Mouse (Mus musculus) left cerebral cortex, postnatal 4 days (tissue): ENCODE data around the gene Brpf3. TPM values are rescaled to one million over a fixed set of nuclear protein-coding genes. Genes with fewer than 3 reads are reported as not detected.
"Not testable (repeated sequence)": the region's sequence is repeated elsewhere in the genome, so short reads cannot be mapped to it uniquely, and the experiment has no call there.

ENCODE experiments used
- DNase-seq: peaks from one replicate; pipeline ENCODE4 v3.0.0-alpha.2; 2022
- intact Hi-C: fragments of 180-260 bp; cut with DNase I; formaldehyde crosslinking; loops from one replicate; pipeline ENCODE4 v1.15.1; 2025
- total RNA-seq, 2 experiments: library from RNA; stranded (reverse); gene quantifications; 2 replicates each; pipeline ENCODE4 v1.2.3; 2021

The Brpf3 gene
- total RNA-seq, 2 experiments from 2014 or later = 40.4 to 41.5 TPM

DNA sequence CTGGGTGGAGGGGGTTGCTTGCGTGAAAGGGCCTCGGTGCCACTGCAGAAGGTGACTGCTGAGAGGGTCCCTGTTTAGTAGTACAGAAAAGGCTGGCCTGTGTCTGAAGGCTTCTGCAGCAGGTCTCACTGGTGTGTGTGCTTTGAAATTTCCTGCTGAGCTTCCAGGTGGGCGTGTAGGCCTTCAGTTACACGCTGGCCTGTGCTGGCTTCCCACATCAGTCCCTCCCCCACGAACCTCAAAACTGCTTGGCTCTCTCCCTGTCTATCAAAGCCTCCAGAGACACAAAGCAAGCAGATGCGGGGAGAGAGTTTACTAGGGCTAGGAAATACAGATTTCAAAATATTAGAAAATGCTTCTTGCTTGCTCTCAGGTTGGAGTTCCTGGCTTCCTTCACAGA is 24.0 kb downstream of the Brpf3 start:
- no peak for DNase-seq
- intact Hi-C loops = no loop called here

DNA sequence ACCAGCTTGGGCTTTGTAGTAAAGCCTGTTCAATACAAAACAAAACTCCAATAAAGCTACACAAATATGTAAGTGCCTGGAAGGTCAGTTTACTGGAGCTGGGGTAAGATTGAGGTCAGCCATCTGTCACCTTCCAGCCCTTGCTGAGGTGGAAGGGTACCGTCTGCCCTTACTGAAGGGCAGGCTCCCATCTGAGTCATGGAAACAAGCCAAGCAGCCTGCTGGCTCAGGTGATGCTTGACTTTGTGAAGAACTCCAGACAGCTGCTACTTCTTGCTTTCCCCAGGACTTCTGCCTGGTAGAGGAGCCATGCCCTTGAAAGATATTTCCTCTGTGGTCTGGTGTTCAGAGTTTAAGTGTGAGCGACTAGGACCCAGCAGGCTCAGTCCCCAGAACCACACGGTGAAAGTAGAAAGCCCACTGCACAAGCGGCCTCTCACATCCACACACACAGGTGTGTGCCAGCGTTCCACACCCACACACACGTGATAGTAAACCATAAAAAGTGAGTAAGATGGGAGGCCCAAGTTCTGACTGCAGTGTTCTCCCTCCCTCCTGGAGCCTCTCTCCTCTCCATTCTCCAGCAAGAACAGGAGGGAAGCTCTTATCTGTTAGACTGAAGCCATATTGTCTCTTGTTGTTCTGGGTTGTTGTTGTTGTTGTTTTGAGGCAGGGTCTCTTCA is 24.6 kb downstream of the Brpf3 start:
- no peak for DNase-seq
- intact Hi-C loops = no loop called here

DNA sequence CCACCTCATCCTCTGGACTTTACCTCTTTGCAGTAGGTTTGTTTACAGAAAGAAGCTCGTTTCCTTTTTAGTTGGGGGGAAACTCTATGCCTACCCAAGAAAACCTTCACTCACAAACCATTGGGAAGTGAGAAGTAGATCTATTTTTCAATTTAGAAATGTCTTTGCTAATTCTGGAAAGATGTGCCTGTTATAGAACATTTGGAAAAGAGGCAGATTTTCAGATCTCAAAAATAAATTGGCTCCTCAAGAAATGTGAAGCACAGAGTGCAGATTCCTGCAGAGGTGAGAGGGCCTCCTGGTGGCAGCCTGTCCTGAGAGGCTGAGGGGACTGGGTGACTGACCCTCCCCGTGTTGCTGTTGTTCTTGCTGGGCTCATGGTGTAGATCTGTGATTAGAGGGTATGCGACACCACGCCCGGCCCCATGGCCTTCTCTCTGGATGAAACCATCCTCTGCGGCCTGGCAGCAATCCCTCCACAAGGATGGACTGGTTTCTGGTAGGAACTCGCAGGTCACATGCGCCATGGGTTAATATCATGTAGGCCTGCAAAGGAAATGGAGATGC is 26.9 kb downstream of the Brpf3 start:
- intact Hi-C loops = no loop called here
- DNase-seq = no peak

DNA sequence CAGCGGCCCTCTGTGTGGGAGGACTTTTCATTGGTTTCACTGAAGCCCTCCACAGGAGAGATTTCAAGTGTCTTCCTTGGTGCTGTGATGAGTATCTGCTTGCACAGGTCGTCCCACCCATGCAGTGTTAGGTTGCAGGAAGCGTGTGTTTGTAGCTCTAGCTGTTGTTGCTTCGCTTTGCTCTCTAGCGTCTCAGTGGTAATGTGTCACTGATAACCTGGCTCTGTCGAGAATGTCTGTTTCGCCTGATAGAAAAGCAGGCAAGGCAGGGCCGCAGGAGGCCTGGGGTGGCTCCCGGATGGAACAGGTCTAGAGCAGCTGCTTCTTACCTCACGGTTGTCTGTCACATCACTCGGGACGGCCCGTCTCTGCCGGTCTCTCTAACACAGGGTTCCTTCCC is 28.2 kb downstream of the Brpf3 start:
- intact Hi-C loops = no loop called here
- DNase-seq = no peak

DNA sequence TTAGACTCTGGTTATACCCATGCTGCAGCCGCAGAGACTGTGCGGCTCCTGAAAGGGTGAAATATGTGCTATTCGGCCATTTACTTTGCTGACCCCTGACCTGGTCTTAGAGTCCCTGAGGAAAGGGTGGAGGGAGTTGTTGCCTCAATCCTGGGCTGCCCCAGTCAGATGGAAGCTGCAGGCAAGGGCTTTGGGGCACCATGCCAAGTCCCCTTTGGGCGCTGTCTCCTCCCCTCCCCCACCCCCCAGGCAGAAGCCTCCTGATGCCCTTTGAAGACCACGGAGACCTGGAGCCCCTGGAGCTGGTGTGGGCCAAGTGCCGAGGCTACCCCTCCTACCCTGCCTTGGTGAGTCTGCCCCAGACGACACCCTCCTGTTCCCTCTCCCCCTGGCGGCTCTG is 30.2 kb downstream of the Brpf3 start:
- intact Hi-C loops = no loop called here
- no peak for DNase-seq

DNA sequence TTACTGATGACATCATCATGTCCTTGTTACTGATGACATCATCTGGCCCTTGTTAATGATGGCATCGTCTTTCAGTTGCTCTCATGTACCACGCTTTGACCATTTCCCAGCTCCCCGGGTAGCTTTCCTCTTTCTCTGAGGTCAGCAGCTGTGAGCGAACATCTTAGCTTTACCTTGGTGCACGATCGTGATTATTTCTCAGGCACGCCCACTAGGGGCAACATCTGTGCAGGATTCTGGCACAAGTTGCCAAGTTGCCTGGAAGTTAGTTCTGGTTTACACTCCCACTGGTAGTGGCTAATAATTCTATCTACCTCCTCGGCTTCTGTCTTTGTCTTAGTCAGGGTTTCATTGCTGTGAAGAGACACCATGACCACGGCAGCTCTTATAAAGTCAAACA is 31.1 kb downstream of the Brpf3 start:
- intact Hi-C loops = no loop called here
- DNase-seq = no peak

DNA sequence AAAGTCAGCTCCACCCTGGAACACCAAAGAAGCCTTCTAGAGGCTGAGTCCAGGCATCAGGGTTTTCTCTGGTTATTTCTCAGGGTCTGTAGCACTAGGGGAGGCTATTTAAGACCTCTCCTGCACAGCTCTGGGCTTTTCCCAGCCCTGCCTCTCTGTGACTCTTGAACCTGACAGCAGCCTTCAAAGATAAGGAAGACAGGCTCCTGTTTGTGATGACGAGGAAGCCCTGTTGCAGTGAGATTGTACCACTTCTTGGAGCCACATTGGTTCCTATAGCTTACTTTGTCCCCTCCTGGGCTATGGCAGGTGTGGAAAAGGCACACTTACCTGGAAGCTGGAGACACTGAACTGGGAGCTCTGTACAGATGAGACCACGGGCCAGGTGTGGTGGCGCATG is 32.0 kb downstream of the Brpf3 start:
- intact Hi-C loops = no loop called here
- no peak for DNase-seq

DNA sequence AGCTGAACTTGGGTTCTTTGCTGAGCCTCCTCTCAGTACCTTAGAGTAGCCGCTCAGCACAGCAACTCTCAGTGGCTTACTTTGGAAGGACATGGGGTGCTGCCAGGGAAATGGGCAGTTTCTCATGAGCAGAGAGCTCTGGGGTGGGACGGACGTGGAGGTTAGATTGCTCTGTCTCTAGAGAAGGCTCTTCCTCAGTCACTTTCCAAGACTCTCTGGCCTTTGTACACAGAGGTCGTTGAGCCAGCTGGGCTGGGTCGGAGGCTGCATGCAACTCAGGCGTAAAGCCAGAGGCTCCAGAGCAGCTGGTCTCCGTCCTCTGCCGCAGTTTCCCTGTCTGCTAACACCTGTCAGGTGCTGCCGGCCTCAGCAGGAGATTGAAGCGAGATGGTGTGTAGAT is 33.8 kb downstream of the Brpf3 start:
- DNase-seq = no peak
- intact Hi-C loops = no loop called here

DNA sequence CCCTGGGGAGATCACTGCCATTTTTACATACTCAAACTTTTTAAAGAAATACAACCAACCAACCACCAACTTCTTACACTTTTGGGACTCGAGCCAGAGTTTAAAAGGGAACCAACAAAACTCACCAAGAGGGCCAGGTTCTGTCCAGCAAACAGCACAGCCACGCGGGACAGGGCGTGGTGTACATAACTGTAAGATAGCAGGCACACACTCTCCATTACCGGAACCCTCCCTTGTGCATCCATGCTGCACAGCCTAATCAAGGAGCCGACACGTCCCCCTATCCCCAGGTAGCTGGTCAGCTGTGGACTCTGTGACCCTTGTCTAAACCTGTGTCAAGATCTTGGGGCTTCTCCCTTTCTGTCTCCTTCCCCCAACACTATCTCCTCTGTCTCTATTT is 37.0 kb downstream of the Brpf3 start:
- no peak for DNase-seq
- intact Hi-C loops = no loop called here

DNA sequence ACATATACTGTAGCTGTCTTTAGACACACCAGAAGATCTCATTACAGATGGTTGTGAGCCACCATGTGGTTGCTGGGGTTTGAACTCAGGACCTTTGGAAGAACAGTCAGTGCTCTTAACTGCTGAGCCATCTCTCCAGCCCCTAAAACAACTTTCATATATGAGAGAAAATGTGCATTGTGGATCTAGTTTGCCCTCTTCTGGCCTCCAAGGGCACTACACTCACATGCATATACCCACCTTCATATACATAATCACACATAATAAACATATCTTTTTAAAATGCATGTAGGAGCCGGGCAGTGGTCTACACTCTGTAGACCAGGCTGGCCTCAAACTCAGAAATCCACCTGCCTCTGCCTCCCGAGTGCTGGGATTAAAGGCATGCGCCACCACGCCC is 41.1 kb downstream of the Brpf3 start:
- DNase-seq, intact Hi-C loops: not testable (repeated sequence)

DNA sequence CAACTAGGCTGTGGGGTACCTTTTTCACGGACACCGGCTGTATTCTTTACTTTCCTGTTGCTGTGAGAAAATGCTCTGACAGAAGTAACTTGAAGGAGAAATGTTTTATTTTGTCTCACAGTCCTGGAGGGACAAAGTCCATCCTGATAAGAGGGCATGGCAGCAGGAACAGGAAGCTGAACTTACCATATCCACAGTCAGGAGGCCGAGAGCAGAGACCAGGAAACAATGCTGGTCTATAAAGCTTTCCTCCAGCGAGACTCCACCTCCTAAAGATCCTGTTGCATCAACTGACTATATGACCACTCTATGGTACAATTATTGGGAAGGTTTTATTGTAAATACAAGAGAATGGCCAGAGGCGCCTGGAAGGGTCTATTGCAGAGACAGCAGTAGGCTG is 42.8 kb downstream of the Brpf3 start:
- intact Hi-C loops = no loop called here
- no peak for DNase-seq

DNA sequence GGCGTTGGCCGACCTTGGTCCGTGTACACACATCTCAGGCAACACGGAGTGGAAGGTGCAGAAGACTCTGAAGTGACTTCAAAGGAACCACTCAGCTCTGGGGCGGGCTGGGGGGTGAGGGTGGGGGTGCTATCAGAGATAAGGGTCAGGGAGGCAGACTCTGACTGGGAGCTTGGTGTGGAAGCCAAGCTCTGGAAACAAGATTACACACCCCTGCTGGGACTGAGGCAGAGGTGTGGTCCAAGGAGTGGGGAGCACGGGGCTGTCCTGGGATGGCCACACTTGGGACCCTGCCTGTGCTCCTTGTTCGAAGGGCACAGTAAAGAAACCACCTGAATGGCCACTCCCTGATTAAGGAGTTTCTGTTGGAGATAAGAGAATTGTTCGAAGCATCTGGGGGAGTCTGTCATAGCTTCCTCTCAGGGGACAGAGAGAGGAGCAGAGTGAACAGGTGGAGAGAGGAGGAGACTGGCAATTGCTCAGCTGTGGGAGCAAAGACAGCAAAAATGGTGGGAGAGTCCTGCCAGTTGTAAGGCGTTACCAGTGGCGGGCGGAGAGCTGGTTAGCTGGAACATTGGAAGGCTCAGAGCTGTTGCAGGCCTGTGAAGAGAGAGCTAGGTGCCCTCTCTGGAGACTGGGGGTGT is 46.2 kb downstream of the Brpf3 start:
- intact Hi-C loops = no loop called here
- DNase-seq = no peak

DNA sequence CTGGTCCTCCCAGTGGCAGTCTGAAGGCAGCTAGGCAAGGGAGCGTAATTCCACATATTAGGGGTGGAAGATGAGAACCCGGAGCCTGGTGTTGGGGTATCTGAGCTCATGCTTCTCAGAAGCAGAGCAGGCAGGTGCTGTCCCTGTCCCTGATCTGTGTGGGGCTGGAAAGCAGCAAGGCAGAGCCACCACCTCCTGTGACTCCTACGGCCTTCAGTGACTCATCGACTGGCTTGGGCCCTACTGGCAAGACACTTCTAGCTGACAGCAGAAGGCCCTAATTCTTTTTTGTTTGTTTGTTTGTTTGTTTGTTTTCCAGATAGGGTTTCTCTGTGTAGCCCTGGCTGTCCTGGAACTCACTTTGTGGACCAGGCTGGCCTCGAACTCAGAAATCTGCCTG is 49.6 kb downstream of the Brpf3 start:
- intact Hi-C loops = no loop called here
- no peak for DNase-seq

DNA sequence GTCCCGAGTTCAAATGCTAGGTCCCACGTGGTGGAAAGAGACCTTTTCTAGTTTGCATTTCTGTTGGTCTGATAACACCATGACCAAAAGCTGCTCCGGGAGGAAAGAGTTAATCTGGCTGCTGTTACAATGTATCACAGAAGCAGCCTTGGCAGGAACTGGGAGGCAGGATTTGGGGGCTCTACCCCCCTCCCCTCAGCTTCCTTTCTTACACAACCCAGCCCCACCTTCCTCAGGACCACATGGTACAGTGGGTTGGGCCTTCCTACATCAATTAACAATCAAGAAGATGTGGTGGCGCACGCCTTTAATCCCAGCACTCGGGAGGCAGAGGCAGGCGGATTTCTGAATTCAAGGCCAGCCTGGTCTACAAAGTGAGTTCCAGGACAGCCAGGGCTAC is 53.5 kb downstream of the Brpf3 start:
- intact Hi-C loops = no loop called here
- no peak for DNase-seq

DNA sequence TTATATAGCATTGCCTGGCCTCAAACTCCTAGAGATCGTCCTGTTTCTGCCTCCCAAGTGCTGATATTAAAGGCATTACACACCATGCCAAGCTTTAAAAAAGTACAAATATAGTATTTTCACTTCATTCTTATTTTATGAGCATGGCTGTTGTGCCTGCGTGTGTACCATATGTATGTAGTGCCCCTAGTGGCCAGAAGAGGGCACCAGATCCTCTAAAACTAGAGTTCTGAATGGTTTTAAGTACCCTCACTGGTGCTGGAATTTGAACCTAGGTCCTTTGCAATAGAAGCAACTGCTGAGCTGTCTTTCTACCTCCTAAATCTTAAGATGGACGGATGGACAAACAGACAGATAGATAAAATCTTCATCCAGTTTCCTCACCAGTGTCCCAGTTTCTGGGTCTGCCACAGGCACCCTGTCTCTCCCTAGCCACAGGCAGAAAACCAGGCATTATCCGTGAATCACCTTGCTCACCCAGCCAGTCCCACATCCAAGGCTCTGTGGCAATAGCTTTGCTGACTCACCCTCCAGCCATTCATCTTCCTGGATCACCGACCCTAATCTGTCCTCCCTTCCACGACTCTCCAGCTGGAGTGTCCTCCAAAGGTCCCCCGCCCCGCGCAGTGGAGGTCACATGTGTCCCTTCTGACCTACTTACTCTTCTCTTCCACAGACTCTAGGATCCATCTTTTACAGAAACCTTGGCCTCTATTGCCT is 54.4 kb downstream of the Brpf3 start:
- DNase-seq = no peak
- intact Hi-C loops = no loop called here

DNA sequence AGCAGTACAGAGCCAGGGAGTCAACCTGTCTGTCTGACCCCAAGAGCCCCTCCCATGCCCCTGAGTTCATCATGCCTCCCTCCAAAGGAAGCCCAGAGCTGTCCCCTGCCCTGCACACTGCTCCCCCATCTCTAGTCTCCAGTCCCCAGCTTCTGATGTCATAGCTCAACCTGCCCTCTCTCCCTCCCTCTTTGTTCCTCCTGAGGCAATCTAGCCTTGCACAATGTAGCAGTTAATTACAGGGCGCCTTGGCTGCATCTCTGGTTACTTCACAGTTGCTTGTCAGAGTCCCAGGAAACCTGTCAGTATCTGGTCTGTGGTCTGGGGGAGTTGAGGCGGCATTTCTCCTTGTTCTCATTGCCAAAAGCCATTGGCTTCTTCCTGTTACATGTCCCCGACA is 55.1 kb downstream of the Brpf3 start:
- intact Hi-C loops = no loop called here

DNA sequence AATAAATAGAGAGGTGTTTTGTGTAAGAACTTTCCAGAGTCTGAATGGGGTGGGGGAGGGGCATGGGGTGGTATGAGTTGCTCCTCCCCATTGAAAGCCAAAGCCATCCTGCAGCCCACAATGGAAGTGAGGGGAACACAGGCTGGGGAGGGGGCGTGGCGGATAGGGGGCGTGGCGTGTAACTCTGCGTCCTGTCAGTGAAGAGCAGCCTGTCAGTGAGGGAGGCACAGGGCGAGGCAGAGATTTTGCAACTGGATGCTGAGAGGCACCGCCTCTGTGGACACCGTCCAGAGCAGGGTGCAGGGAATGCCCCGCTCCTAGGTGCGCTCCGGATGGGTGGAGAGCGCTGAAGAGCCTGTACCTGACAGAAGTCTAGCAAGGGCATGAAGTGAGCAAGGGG is 57.3 kb downstream of the Brpf3 start, which contains the start of gene Pnpla1:
Gene Pnpla1 (plus strand): TSS at position 207 of the 400 bp plus-strand sequence.
- intact Hi-C loops = no loop called here
- DNase-seq = no peak

More for the DNA sequence above, 55.1 kb downstream of the Brpf3 start:
- DNase-seq = no peak

DNA sequence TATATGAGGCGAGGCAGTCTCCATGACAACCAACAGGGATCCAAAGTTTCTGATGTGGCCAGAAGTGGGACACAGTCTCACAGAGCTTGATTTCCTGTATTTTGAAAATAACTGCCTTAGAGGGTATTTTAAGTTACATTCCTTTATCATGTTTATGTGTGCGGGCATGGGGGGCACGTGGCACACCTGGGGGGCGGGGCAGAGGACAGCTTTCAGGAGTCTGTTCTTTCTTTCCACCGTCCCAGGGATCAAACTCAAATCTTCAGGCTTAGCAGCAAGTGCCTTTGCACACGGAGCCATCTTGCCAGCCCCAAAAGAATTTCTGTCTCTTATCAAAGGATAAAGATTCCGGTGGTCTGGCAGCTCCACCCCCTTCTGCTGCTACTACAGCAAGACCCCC is 63.0 kb downstream of the Brpf3 start:
- DNase-seq = no peak
- intact Hi-C loops = no loop called here

DNA sequence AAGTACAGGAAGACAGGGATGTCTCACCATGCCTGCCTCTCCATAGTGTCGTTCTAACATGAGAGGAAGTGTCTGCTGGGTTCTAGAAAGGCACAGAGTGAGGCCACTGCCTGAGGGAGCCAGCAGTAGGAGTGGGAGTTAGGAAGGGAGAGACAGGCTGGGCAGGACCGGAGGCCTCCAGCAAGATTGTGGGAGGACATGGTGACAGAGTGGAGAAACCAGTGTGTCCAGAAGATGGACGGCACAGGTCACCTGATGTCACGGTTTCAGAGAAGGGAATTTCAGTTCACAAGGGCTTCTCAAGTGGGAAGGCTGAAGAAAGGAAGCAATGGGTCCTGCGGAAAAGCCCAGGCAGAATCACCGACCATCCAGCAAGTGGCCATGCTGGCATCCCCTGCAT is 63.6 kb downstream of the Brpf3 start:
- intact Hi-C loops = no loop called here
- DNase-seq = no peak

DNA sequence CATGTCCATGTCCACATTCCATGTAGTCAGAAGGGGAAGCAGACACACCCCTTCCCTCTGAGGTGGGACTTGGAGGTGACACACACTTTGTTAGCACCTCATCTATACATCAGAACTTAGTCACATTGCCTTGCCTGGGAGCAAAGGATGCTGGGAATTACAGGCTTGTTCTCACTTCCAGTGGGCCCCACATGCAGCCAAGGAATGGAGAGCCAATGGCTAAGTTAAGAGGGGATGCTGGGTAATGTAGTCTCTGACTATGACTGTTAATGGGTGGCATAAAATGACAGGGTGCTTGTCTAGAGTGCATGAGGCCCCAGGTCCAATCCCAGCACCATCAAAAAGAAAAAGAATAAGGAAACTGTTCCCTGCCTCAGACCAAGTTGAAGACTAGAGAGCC is 66.0 kb downstream of the Brpf3 start:
- no peak for DNase-seq
- intact Hi-C loops = no loop called here

DNA sequence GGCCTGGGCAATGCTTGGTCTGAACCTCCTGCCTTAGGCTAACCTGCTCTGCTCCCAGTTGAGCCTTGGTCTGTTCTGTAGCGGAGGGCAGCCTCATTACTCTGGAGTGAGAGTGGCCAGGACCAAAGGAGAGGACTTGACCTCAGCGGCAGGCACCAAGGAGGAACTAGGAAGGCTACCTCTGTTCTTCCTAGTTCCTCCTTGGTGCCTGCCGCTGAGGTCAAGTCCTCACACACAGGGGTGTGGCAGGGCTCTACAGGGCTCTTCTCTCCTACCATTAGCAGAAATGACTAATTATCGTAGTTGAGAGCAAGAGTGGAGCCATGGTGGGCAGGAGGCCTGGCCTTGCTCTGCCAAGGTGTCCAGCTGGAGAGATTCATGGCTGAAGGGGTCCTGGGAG is 66.5 kb downstream of the Brpf3 start:
- DNase-seq = no peak
- intact Hi-C loops = no loop called here
